ENCODE assay signal across 15 mouse cellular contexts in genomic region chr17:47057966-47058365, GRCm38 (mm10). TPM values are rescaled to one million over a fixed set of nuclear protein-coding genes. Genes with fewer than 3 reads are reported as not detected.
DNase-seq lines count a peak whose midpoint lies in the region; ATAC-seq and TF ChIP-seq lines count a peak whose summit lies in the region.
"Had no signal": no experiment of that assay in that cellular context is flagged by ENCODE, and none has a peak within 500 bp of the region (broad histone marks: within the 10 kb centered on the region; RNA-seq: fewer than 3 reads in every experiment).

No protein-coding gene starts in this region.

- no peak overlapping the region for H3K9ac ChIP-seq in liver, embryonic 14.5 days (replicated peaks)
- no peak overlapping the region for H3K9ac ChIP-seq in liver, embryonic 11.5 days (ENCODE audit: low read depth, low read length)

- no peak for TF ChIP-seq EP300 in liver, embryonic 14.5 days (IDR thresholded peaks at IDR 0.05; ENCODE audit: low read depth)

- H3K4me2 ChIP-seq in liver, embryonic 14.5 days (ENCODE audit: low read depth), result no peak overlapping the region
- H3K4me2 ChIP-seq in liver, embryonic 11.5 days, result no peak overlapping the region

- 87% methylated on average over 4 of the region's 4 CpGs for WGBS in liver, embryonic 14.5 days (ENCODE audit: insufficient replicate concordance)
- WGBS in liver, embryonic 11.5 days, result 90% methylated on average over 4 of the region's 4 CpGs
- whole genome bisulfite sequencing in bone marrow, adult 2 months, result 92% methylated on average over 4 of the region's 4 CpGs

- H3K4me1 ChIP-seq in liver, embryonic 14.5 days (replicated peaks; ENCODE audit: control insufficient read depth in 2 of 2, insufficient read depth in 2 of 2, low read length in 1 of 2), result 0 out of 4 replicates have a peak, but pooled peaks cover 0 to 2% of the 10 kb centered on the region in 2 experiments
- no peaks in the 10 kb centered on the region for H3K4me1 ChIP-seq in liver, embryonic 11.5 days (replicated peaks; ENCODE audit: control insufficient read depth, insufficient read depth, low read length)
- peaks cover 10% of the 10 kb centered on the region for H3K4me1 ChIP-seq in E14TG2a.4 (replicated peaks; ENCODE audit: low read depth, low read length)
- H3K4me1 ChIP-seq in bone marrow, adult 2 months (ENCODE audit: control insufficient read depth, insufficient read depth, low read length), result no peaks in the 10 kb centered on the region
- H3K4me1 ChIP-seq: megakaryocyte, embryonic 14.5 days had no signal

- no peak overlapping the region for H3K27ac ChIP-seq in gastrocnemius, adult 2 months
- no peak overlapping the region for H3K27ac ChIP-seq in liver, embryonic 14.5 days
- no peak overlapping the region for H3K27ac ChIP-seq in liver, embryonic 11.5 days (ENCODE audit: low read depth, low read length)
- no peak overlapping the region for H3K27ac ChIP-seq in bone marrow, adult 2 months (ENCODE audit: control insufficient read depth, insufficient read depth, low read depth, low read length, poor library complexity)
- H3K27ac ChIP-seq: embryonic facial prominence, embryonic 10.5 days had no signal

- peaks cover 3% of the 10 kb centered on the region; the same call in 1 of the 2 replicates for H3K9me3 ChIP-seq in liver, embryonic 14.5 days (ENCODE audit: control insufficient read depth, low read length)
- H3K9me3 ChIP-seq in liver, embryonic 11.5 days (ENCODE audit: control insufficient read depth, low read length), result peaks cover 3% of the 10 kb centered on the region
- H3K9me3 ChIP-seq in E14TG2a.4 (ENCODE audit: low read length), result 0 out of 2 replicates have a peak, but pooled peaks cover 7% of the 10 kb centered on the region

- TF ChIP-seq CTCF in gastrocnemius, adult 2 months (IDR thresholded peaks at IDR 0.05), result peak; percentile 17
- TF ChIP-seq CTCF in liver, embryonic 14.5 days (IDR thresholded peaks at IDR 0.05; ENCODE audit: low read depth), result peak; percentile 50
- peak; percentile 79 for TF ChIP-seq CTCF in E14TG2a.4 (conservative IDR thresholded peaks at IDR 0.05; ENCODE audit: low read length)
- peak; percentile 27; the same call in 1 of the 2 replicates for TF ChIP-seq CTCF in bone marrow, adult 2 months (IDR thresholded peaks at IDR 0.05; ENCODE audit: control insufficient read depth, insufficient read depth, low read length)

- intact Hi-C loops in gastrocnemius, adult 2 months (cut with DNase I), result no loop called here

- no peak for DNase-seq in gastrocnemius, adult 2 months
- no peak for DNase-seq in gastrocnemius, postnatal 4 days (ENCODE audit: low spot score in 2 of 2)
- no peak for DNase-seq in liver, embryonic 14.5 days (ENCODE audit: low read depth in 3 of 3, low spot score in 3 of 3)
- no peak for DNase-seq in liver, embryonic 11.5 days (ENCODE audit: low spot score)
- DNase-seq in right cerebral cortex, postnatal 36 days (ENCODE audit: low spot score in 2 of 2), result no peak
- no peak for DNase-seq in frontal cortex, postnatal 36 days (ENCODE audit: low spot score in 2 of 2)
- DNase-seq: adrenal gland, adult 2 months; cerebellum, postnatal 14 days; kidney, postnatal 10 days; thymus, adult 18-20 months had no signal

- H3K4me3 ChIP-seq in gastrocnemius, adult 2 months, result no peak overlapping the region
- H3K4me3 ChIP-seq in liver, embryonic 14.5 days (ENCODE audit: insufficient read depth in 1 of 2, low read depth in 2 of 2, low read length in 2 of 2), result no peak overlapping the region
- no peak overlapping the region for H3K4me3 ChIP-seq in liver, embryonic 11.5 days (ENCODE audit: low read depth, low read length)
- H3K4me3 ChIP-seq in E14TG2a.4 (replicated peaks; ENCODE audit: low read length), result no peak overlapping the region
- H3K4me3 ChIP-seq in bone marrow, adult 2 months (replicated peaks; ENCODE audit: control insufficient read depth, low read depth, low read length), result no peak overlapping the region
- H3K4me3 ChIP-seq: embryonic facial prominence, embryonic 10.5 days; megakaryocyte, embryonic 14.5 days had no signal

- no peaks in the 10 kb centered on the region for H3K36me3 ChIP-seq in liver, embryonic 14.5 days (replicated peaks; ENCODE audit: control insufficient read depth, insufficient read depth, low read depth)
- no peaks in the 10 kb centered on the region for H3K36me3 ChIP-seq in liver, embryonic 11.5 days (ENCODE audit: control insufficient read depth, insufficient read depth, low read length)
- no peaks in the 10 kb centered on the region for H3K36me3 ChIP-seq in E14TG2a.4 (ENCODE audit: insufficient read depth, low read length)
- H3K36me3 ChIP-seq: embryonic facial prominence, embryonic 10.5 days had no signal

- TF ChIP-seq POLR2A in bone marrow, adult 2 months (IDR thresholded peaks at IDR 0.05; ENCODE audit: borderline replicate concordance, control insufficient read depth, low read depth, low read length), result no peak

- no peak for ATAC-seq in liver, embryonic 14.5 days (ENCODE audit: insufficient read depth)
- ATAC-seq in liver, embryonic 11.5 days (replicated peaks; ENCODE audit: low FRiP score), result no peak
- ATAC-seq: hindbrain, embryonic 16.5 days had no signal

- H3K27me3 ChIP-seq in liver, embryonic 14.5 days (ENCODE audit: control insufficient read depth, insufficient read depth, low read length), result no peaks in the 10 kb centered on the region
- H3K27me3 ChIP-seq in liver, embryonic 11.5 days (replicated peaks; ENCODE audit: control insufficient read depth, insufficient read depth, low read length), result no peaks in the 10 kb centered on the region
- no peaks in the 10 kb centered on the region for H3K27me3 ChIP-seq in E14TG2a.4 (ENCODE audit: insufficient read depth, low read length)

RNA-seq across cellular contexts. Expression of gene Ubr2, which starts 47.6 kb away (rescaled TPM):
- total RNA-seq in gastrocnemius, adult 2 months (2021), result 10 to 100 TPM; 65.4 to 73.5 TPM
- total RNA-seq in gastrocnemius, postnatal 4 days (2021), result 10 to 100 TPM; 37.7 to 44.1 TPM
- 7.2 and 9.7 TPM in 2 replicates for polyA plus RNA-seq in liver, embryonic 14.5 days (2012; rRNA removed)
- polyA plus RNA-seq in liver, embryonic 14.5 days (2014; fragmentation: Nextera tagmentation; extraction: Ambion mirVana), result 7.3 and 9.5 TPM in 2 replicates
- polyA plus RNA-seq in liver, embryonic 11.5 days (2014; fragmentation: Nextera tagmentation; extraction: Ambion mirVana), result 19.1 and 20.7 TPM in 2 replicates
- 21.7 and 49.0 TPM in 2 replicates for polyA plus RNA-seq in bone marrow, adult 2 months (2011; ENCODE audit: insufficient read depth, insufficient read length, low replicate concordance, missing spikeins)

Comparison
In these comparisons a context has a peak if more than half of its experiments do, and no peak if none do; other contexts are left out.
1. CTCF ChIP-seq: peak in every context shown above with its lines; median percentile 79 in E14TG2a.4; 50 in liver, embryonic 14.5 days; 27 in bone marrow, adult 2 months; 17 in gastrocnemius, adult 2 months.